Mouse (Mus musculus) ES-E14 (cell line): Measurements from ENCODE around the gene Phf21a.

Experiments used
- MAFK ChIP-seq: IDR thresholded peaks from 2 replicates; pipeline ENCODE4 v1.6.1; 2014; ENCODE audit warnings: mild to moderate bottlenecking, low read depth, low read length, inconsistent platforms; ENCODE audit not compliant: insufficient read depth
- ZC3H11A ChIP-seq: IDR thresholded peaks from 2 replicates; pipeline ENCODE4 v1.6.1; 2012; ENCODE audit warnings: low read depth, mild to moderate bottlenecking, inconsistent platforms, low read length, borderline replicate concordance
- ZNF384 ChIP-seq: IDR thresholded peaks from 2 replicates; pipeline ENCODE4 v1.6.1; 2012; ENCODE audit warnings: low read depth, low read length, inconsistent platforms

GRCm38 (mm10) chr2:92085721-92086120 is 7.2 kb upstream of the Phf21a start:
- TF ChIP-seq ZNF384 = no peak
- TF ChIP-seq MAFK = no peak
- no peak for TF ChIP-seq ZC3H11A
